Mouse (Mus musculus): Measurements from ENCODE around the gene Zrsr1. TPM values are rescaled to one million over a fixed set of nuclear protein-coding genes. Genes with fewer than 3 reads are reported as not detected.

Gene Zrsr1
- polyA plus RNA-seq, 1 experiment from 2014 or later = 2.4 TPM

DNA sequence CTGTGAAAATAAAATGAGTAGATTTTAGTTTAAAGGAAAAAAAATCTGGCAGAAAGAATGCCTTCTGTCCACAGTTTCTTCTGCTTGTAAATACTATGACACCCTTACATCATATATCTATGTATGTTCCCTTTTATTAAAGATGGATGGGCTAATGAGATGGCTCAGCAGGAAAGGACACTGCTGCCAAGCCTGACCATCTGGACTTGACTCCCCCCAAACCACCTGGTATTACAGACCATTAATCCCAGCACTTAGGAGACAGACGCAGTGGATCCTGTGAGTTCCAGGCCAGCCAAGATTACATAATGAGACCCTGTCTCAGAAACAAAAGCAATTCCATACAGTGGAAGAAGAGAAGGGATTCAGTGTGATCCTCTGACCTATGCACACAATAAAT lies 6.9 kb downstream of the Zrsr1 start:
- 72% methylated on average over 1 of the region's 1 CpGs for WGBS
- H3K27me3 ChIP-seq (replicated peaks) = no peaks in the 10 kb centered on the region
- no peak for ATAC-seq

GRCm38 (mm10) chr11:22979221-22979620 lies 7.4 kb downstream of the Zrsr1 start:
- H3K9me3 ChIP-seq = no peaks in the 10 kb centered on the region
- 85% methylated on average over 1 of the region's 1 CpGs for WGBS
- no peak overlapping the region for H3K4me3 ChIP-seq (replicated peaks)
- H3K27me3 ChIP-seq (replicated peaks) = no peaks in the 10 kb centered on the region
- peaks cover 12% of the 10 kb centered on the region for H3K4me1 ChIP-seq (replicated peaks)
- no peak overlapping the region for H3K9ac ChIP-seq
- H3K36me3 ChIP-seq = 0 out of 2 replicates have a peak, but pooled peaks cover 3% of the 10 kb centered on the region
- ATAC-seq = no peak
- H3K27ac ChIP-seq = no peak overlapping the region
- H3K4me2 ChIP-seq (replicated peaks) = no peak overlapping the region

More for the DNA sequence above, 6.9 kb downstream of the Zrsr1 start:
- Histone ChIP-seq H3K9me3 (no peaks in the 10 kb centered on the region), H3K4me1 (replicated peaks) (peaks cover 12% of the 10 kb centered on the region), H3K27ac (no peak overlapping the region), H3K4me3 (replicated peaks) (no peak overlapping the region), H3K36me3 (peaks cover 3% of the 10 kb centered on the region; the same call in 1 of the 2 replicates), H3K4me2 (replicated peaks) (no peak overlapping the region), H3K9ac (no peak overlapping the region)

DNA sequence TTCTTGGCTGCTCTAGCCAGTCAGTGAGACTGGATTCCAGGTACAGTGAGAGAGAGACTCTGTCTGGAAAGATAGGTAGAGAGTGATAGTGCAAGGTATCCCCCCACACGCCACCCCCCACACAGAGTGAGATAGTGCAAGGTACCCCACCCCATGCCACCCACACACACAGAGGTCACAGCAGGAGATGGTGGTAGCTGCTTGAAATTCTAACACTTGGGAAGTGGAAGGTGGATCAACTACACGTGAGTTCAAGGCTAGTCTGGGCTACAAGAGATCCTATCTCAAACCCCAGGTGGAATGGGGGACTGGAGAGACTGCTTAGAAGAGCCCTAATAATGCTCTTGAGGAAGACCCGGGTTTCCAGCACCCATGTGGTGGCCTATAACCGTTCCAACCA lies 9.2 kb downstream of the Zrsr1 start:
- Histone ChIP-seq H3K4me3 (replicated peaks) (peak overlapping the region; percentile 64), H3K36me3 (0 out of 2 replicates have a peak, but pooled peaks cover 3% of the 10 kb centered on the region), H3K9ac (peak overlapping the region; percentile 78; the same call in 1 of the 2 replicates), H3K4me2 (replicated peaks) (peak overlapping the region; percentile 63), H3K27ac (no peak overlapping the region; the same call in 1 of the 2 replicates), H3K4me1 (replicated peaks) (peaks cover 9% of the 10 kb centered on the region), H3K27me3 (replicated peaks) (no peaks in the 10 kb centered on the region), H3K9me3 (no peaks in the 10 kb centered on the region)
- 25% methylated on average over 4 of the region's 4 CpGs for WGBS
- ATAC-seq = no peak

GRCm38 (mm10) chr11:22981543-22981950 lies 9.7 kb downstream of the Zrsr1 start:
- Histone ChIP-seq H3K9ac (peak overlapping the region; percentile 78), H3K36me3 (0 out of 2 replicates have a peak, but pooled peaks cover 3% of the 10 kb centered on the region), H3K4me1 (replicated peaks) (peaks cover 9% of the 10 kb centered on the region), H3K27ac (peak overlapping the region; percentile 99), H3K4me2 (replicated peaks) (peak overlapping the region; percentile 63), H3K9me3 (no peaks in the 10 kb centered on the region), H3K27me3 (replicated peaks) (no peaks in the 10 kb centered on the region), H3K4me3 (replicated peaks) (peak overlapping the region; percentile 64)
- peak; percentile 66 for ATAC-seq
- under 1% methylated on average over 12 of the region's 12 CpGs for WGBS

DNA sequence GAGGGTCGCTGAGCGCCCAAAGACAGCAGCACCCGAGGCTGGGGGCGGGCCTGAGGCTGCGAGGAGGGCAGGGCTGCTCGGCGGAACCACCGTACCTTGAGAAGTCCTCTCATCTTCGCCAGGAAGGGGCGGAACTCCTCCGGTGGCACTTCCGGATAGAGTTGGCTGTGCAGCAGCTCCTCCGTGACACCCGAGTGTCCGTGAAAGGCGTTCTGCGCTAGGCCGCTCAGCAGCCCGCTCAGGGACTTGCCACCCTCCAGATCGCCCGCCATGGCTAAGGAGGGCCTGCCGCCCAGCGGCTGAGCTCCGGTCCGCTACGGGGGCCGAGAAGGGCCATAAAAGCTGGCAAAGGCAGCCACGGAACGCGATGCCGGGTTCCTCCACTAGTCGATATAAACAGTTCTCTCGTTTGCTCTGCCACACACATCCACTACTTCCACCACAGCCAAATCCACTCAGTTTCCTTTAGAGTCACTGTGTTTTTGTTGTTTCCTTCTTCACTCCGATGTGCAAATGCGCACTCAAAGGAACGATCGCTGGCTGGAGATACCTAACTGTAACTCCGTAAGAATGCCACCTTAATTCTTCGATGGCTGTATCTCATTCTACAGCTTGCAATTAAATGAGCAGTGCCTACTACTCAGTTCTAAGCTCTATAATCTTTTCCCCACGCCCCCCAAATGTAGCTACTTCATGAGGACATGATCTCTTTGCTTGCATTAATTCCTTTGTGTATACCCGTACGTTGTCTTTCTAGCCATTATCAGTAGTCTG lies 10.4 kb downstream of the Zrsr1 start, which contains the start of the genes Gm28048 and Commd1:
Gene Gm28048 (minus strand): TSS at position 107 of the 774 bp plus-strand sequence.
Gene Commd1 (minus strand): TSS at position 399 of the 774 bp plus-strand sequence.
- H3K36me3 ChIP-seq = 0 out of 2 replicates have a peak, but pooled peaks cover 3% of the 10 kb centered on the region
- H3K9ac ChIP-seq = peak within 1 kb of the TSS; percentile 78
- H3K27me3 ChIP-seq (replicated peaks) = no peaks in the 10 kb centered on the region
- peaks cover 9% of the 10 kb centered on the region for H3K4me1 ChIP-seq (replicated peaks)
- peak within 1 kb of the TSS; percentile 64 for H3K4me3 ChIP-seq (replicated peaks)
- WGBS = 3% methylated on average over 42 of the region's 42 CpGs
- peak within 1 kb of the TSS; percentile 99 for H3K27ac ChIP-seq
- peak within 1 kb of the TSS; percentile 63 for H3K4me2 ChIP-seq (replicated peaks)
- ATAC-seq = peak; percentile 95
- no peaks in the 10 kb centered on the region for H3K9me3 ChIP-seq

GRCm38 (mm10) chr11:22982846-22983245 lies 11.0 kb downstream of the Zrsr1 start:
- peaks cover 9% of the 10 kb centered on the region for H3K4me1 ChIP-seq (replicated peaks)
- no peak overlapping the region for H3K4me2 ChIP-seq (replicated peaks)
- no peak for ATAC-seq
- no peak overlapping the region for H3K9ac ChIP-seq
- H3K4me3 ChIP-seq (replicated peaks) = no peak overlapping the region
- WGBS = 76% methylated on average over 6 of the region's 6 CpGs
- H3K36me3 ChIP-seq = 0 out of 2 replicates have a peak, but pooled peaks cover under 1% of the 10 kb centered on the region
- no peaks in the 10 kb centered on the region for H3K9me3 ChIP-seq
- H3K27ac ChIP-seq = no peak overlapping the region
- no peaks in the 10 kb centered on the region for H3K27me3 ChIP-seq (replicated peaks)

GRCm38 (mm10) chr11:22985510-22985909 lies 13.7 kb downstream of the Zrsr1 start:
- H3K36me3 ChIP-seq = no peaks in the 10 kb centered on the region
- no peaks in the 10 kb centered on the region for H3K9me3 ChIP-seq
- no peak for ATAC-seq
- no peak overlapping the region for H3K4me2 ChIP-seq (replicated peaks)
- WGBS = 68% methylated on average over 3 of the region's 3 CpGs
- no peaks in the 10 kb centered on the region for H3K27me3 ChIP-seq (replicated peaks)
- no peak overlapping the region for H3K27ac ChIP-seq
- no peak overlapping the region for H3K9ac ChIP-seq
- no peak overlapping the region for H3K4me3 ChIP-seq (replicated peaks)
- peaks cover 8% of the 10 kb centered on the region for H3K4me1 ChIP-seq (replicated peaks)

- WGBS = 37% methylated on average over 2 of the region's 2 CpGs
- H3K4me2 ChIP-seq (replicated peaks) = no peak overlapping the region
- no peaks in the 10 kb centered on the region for H3K36me3 ChIP-seq
- H3K9me3 ChIP-seq = no peaks in the 10 kb centered on the region
- H3K27ac ChIP-seq = no peak overlapping the region
- no peak overlapping the region for H3K4me3 ChIP-seq (replicated peaks)
- ATAC-seq = no peak
- H3K4me1 ChIP-seq (replicated peaks) = 0 out of 2 replicates have a peak, but pooled peaks cover 4% of the 10 kb centered on the region
- H3K9ac ChIP-seq = no peak overlapping the region
- H3K27me3 ChIP-seq (replicated peaks) = no peaks in the 10 kb centered on the region
These were observed 15.6 kb downstream of the Zrsr1 start for GRCm38 (mm10) chr11:22987357-22987756.

GRCm38 (mm10) chr11:22989786-22990185 lies 18.0 kb downstream of the Zrsr1 start:
- Histone ChIP-seq H3K9ac (peak overlapping the region; percentile 88; the same call in 1 of the 2 replicates), H3K9me3 (no peaks in the 10 kb centered on the region), H3K27me3 (replicated peaks) (no peaks in the 10 kb centered on the region), H3K4me2 (replicated peaks) (peak overlapping the region; percentile 65), H3K4me3 (replicated peaks) (peak overlapping the region; percentile 85), H3K4me1 (replicated peaks) (0 out of 2 replicates have a peak, but pooled peaks cover 4% of the 10 kb centered on the region), H3K36me3 (peaks cover 5% of the 10 kb centered on the region), H3K27ac (peak overlapping the region; percentile 92)
- peak; percentile 7; the same call in 1 of the 2 replicates for ATAC-seq
- WGBS = 56% methylated on average over 1 of the region's 1 CpGs

- no peaks in the 10 kb centered on the region for H3K27me3 ChIP-seq (replicated peaks)
- peak within 1 kb of the TSS; percentile 85 for H3K4me3 ChIP-seq (replicated peaks)
- WGBS = under 1% methylated on average over 66 of the region's 66 CpGs
- 0 out of 2 replicates have a peak, but pooled peaks cover 4% of the 10 kb centered on the region for H3K4me1 ChIP-seq (replicated peaks)
- no peaks in the 10 kb centered on the region for H3K9me3 ChIP-seq
- peak within 1 kb of the TSS; percentile 92 for H3K27ac ChIP-seq
- peak; percentile 99 for ATAC-seq
- H3K36me3 ChIP-seq = peaks cover 9% of the 10 kb centered on the region
- H3K9ac ChIP-seq = peak within 1 kb of the TSS; percentile 88
- H3K4me2 ChIP-seq (replicated peaks) = peak within 1 kb of the TSS; percentile 65
These were observed 18.8 kb downstream of the Zrsr1 start, which contains the start of gene Cct4 for GRCm38 (mm10) chr11:22990393-22991126. Cct4 (plus strand) TSS chr11:22990519.

- H3K4me3 ChIP-seq (replicated peaks) = peak overlapping the region; percentile 85
- H3K9me3 ChIP-seq = no peaks in the 10 kb centered on the region
- H3K27me3 ChIP-seq (replicated peaks) = no peaks in the 10 kb centered on the region
- WGBS = 6% methylated on average over 14 of the region's 14 CpGs
- peak overlapping the region; percentile 88 for H3K9ac ChIP-seq
- H3K4me2 ChIP-seq (replicated peaks) = peak overlapping the region; percentile 65
- H3K27ac ChIP-seq = no peak overlapping the region
- no peak for ATAC-seq
- 0 out of 2 replicates have a peak, but pooled peaks cover 4% of the 10 kb centered on the region for H3K4me1 ChIP-seq (replicated peaks)
- peaks cover 11% of the 10 kb centered on the region for H3K36me3 ChIP-seq
These were observed 19.5 kb downstream of the Zrsr1 start for GRCm38 (mm10) chr11:22991218-22991835.
